Mouse (Mus musculus) liver, adult 2 months (tissue): Measurements from ENCODE around the gene Klhdc9. TPM values are rescaled to one million over a fixed set of nuclear protein-coding genes. Genes with fewer than 3 reads are reported as not detected.

ENCODE experiments used
- DNase-seq: peaks from one replicate; pipeline ENCODE4 v3.0.0-alpha.2; 2011; ENCODE audit warnings: low read depth, low spot score; ENCODE audit errors: extremely low read depth
- H3K27ac ChIP-seq: fragments of 200-500 bp; replicated peaks from 2 replicates; pipeline ENCODE4 v1.5.1; 2012; ENCODE audit warnings: low read depth, mild to moderate bottlenecking, control low read depth, inconsistent platforms, low read length; ENCODE audit not compliant: insufficient read depth
- H3K27me3 ChIP-seq: fragments of 200-500 bp; 2 replicates; pipeline ENCODE4 v1.6.1; 2012; ENCODE audit warnings: mild to moderate bottlenecking, moderate library complexity, low read length, inconsistent platforms; ENCODE audit not compliant: control insufficient read depth, insufficient read depth
- H3K36me3 ChIP-seq: fragments of 200-500 bp; 2 replicates; pipeline ENCODE4 v1.6.1; 2012; ENCODE audit warnings: low read length, inconsistent platforms; ENCODE audit not compliant: control insufficient read depth, insufficient read depth
- H3K4me1 ChIP-seq: fragments of 200-500 bp; 2 replicates; pipeline ENCODE4 v1.6.1; 2011; ENCODE audit warnings: low read length; ENCODE audit not compliant: control insufficient read depth, insufficient read depth
- H3K4me3 ChIP-seq: fragments of 200-500 bp; 2 replicates; pipeline ENCODE4 v1.5.1; 2011; ENCODE audit warnings: low read depth, mild to moderate bottlenecking, control low read depth, low read length, moderate library complexity; ENCODE audit not compliant: insufficient read depth
- H3K79me2 ChIP-seq: fragments of 200-500 bp; 2 replicates; pipeline ENCODE4 v1.6.1; 2012; ENCODE audit warnings: inconsistent platforms, mild to moderate bottlenecking, low read length, moderate library complexity; ENCODE audit not compliant: control insufficient read depth, insufficient read depth
- H3K9ac ChIP-seq: fragments of 200-500 bp; 2 replicates; pipeline ENCODE4 v1.6.1; 2012; ENCODE audit warnings: low read depth, mild to moderate bottlenecking, control low read depth, inconsistent platforms, low read length
- CTCF ChIP-seq: fragments of 200-500 bp; IDR thresholded peaks from 2 replicates; pipeline ENCODE4 v1.5.1; 2011; ENCODE audit warnings: low read depth, low read length, control low read depth
- POLR2A ChIP-seq: fragments of 200-500 bp; IDR thresholded peaks from 2 replicates; pipeline ENCODE4 v1.6.1; 2011; ENCODE audit warnings: low read length, control low read depth; ENCODE audit not compliant: insufficient read depth; ENCODE audit errors: extremely low read depth
- WGBS: fragments of 180-500 bp; shearing (Covaris S2); methylation state at CpG from one replicate; pipeline ENCODE4 v1.1.7; 2018; 5-methylcytosine and 5-hydroxymethylcytosine counted together
- polyA plus RNA-seq: library from polyadenylated mRNA; depleted of rRNA; stranded (reverse); fragments of >200 nt; gene quantifications from 2 replicates; pipeline ENCODE4 v1.2.3, GENCODE M21; 2012
- total RNA-seq: library from RNA; depleted of rRNA; stranded (reverse); fragments of >200 nt; gene quantifications from 2 replicates; pipeline ENCODE4 v1.2.3, GENCODE M21; 2014

Gene Klhdc9
- total and polyA plus RNA-seq, 2 experiments, result 0.05 TPM; not detected in 1

GRCm38 (mm10) chr1:171344715-171345114 lies 15.9 kb downstream of the Klhdc9 start:
- WGBS, result 45% methylated on average over 9 of the region's 9 CpGs
- Histone ChIP-seq H3K27me3 (no peaks in the 10 kb centered on the region), H3K4me3 (peak overlapping the region; percentile 89), H3K27ac (peak overlapping the region; percentile 88), H3K79me2 (peaks cover 24% of the 10 kb centered on the region; the same call in 1 of the 2 replicates), H3K36me3 (peaks cover 18% of the 10 kb centered on the region), H3K9ac (peak overlapping the region; percentile 91), H3K4me1 (peaks cover 31% of the 10 kb centered on the region)
- TF ChIP-seq CTCF, result no peak
- TF ChIP-seq POLR2A, result no peak
- peak; percentile 97 for DNase-seq

GRCm38 (mm10) chr1:171343922-171344677 lies 16.5 kb downstream of the Klhdc9 start:
- DNase-seq, result peak; percentile 81
- no peaks in the 10 kb centered on the region for H3K27me3 ChIP-seq
- H3K9ac ChIP-seq, result peak overlapping the region; percentile 8
- H3K27ac ChIP-seq, result peak overlapping the region; percentile 88
- TF ChIP-seq CTCF (no peak), POLR2A (no peak)
- 23% methylated on average over 9 of the region's 9 CpGs for WGBS
- H3K36me3 ChIP-seq, result peaks cover 23% of the 10 kb centered on the region
- H3K79me2 ChIP-seq, result peaks cover 20% of the 10 kb centered on the region; the same call in 1 of the 2 replicates
- H3K4me3 ChIP-seq, result peak overlapping the region; percentile 10
- peaks cover 29% of the 10 kb centered on the region for H3K4me1 ChIP-seq

- Histone ChIP-seq H3K9ac (no peak overlapping the region), H3K36me3 (peaks cover 29% of the 10 kb centered on the region), H3K4me3 (no peak overlapping the region), H3K79me2 (peaks cover 16% of the 10 kb centered on the region; the same call in 1 of the 2 replicates), H3K4me1 (peaks cover 21% of the 10 kb centered on the region), H3K27ac (peak overlapping the region; percentile 14; the same call in 1 of the 2 replicates), H3K27me3 (no peaks in the 10 kb centered on the region)
- peak; percentile 74 for DNase-seq
- TF ChIP-seq POLR2A (no peak), CTCF (no peak)
- WGBS, result 74% methylated on average over 16 of the region's 16 CpGs
These were observed 18.1 kb downstream of the Klhdc9 start for GRCm38 (mm10) chr1:171342262-171343207.

- Histone ChIP-seq H3K9ac (peak overlapping the region; percentile 98), H3K27ac (peak overlapping the region; percentile 58), H3K4me3 (peak overlapping the region; percentile 98), H3K27me3 (no peaks in the 10 kb centered on the region), H3K36me3 (peaks cover 2% of the 10 kb centered on the region; the same call in 1 of the 2 replicates), H3K4me1 (peaks cover 12% of the 10 kb centered on the region), H3K79me2 (peaks cover 30% of the 10 kb centered on the region; the same call in 1 of the 2 replicates)
- TF ChIP-seq POLR2A, result no peak
- no peak for TF ChIP-seq CTCF
- WGBS, result 0% methylated on average over 4 of the region's 4 CpGs
- peak; percentile 67 for DNase-seq
These were observed 30.4 kb downstream of the Klhdc9 start for GRCm38 (mm10) chr1:171330216-171330560.

GRCm38 (mm10) chr1:171329433-171330215 lies 31.0 kb downstream of the Klhdc9 start:
- H3K27ac ChIP-seq, result peak overlapping the region; percentile 58
- no peak for TF ChIP-seq POLR2A
- TF ChIP-seq CTCF, result no peak
- DNase-seq, result no peak
- peak overlapping the region; percentile 98 for H3K9ac ChIP-seq
- H3K4me3 ChIP-seq, result peak overlapping the region; percentile 98
- no peaks in the 10 kb centered on the region for H3K27me3 ChIP-seq
- peaks cover 2% of the 10 kb centered on the region; the same call in 1 of the 2 replicates for H3K36me3 ChIP-seq
- under 1% methylated on average over 47 of the region's 61 CpGs for WGBS
- H3K79me2 ChIP-seq, result peaks cover 27% of the 10 kb centered on the region; the same call in 1 of the 2 replicates
- H3K4me1 ChIP-seq, result peaks cover 12% of the 10 kb centered on the region
